Mouse (Mus musculus): ENCODE data around the gene Armc6. TPM values are rescaled to one million over a fixed set of nuclear protein-coding genes. Genes with fewer than 3 reads are reported as not detected.

Gene Armc6
- polyA plus RNA-seq, 1 experiment from 2014 or later, result 30.8 TPM

DNA sequence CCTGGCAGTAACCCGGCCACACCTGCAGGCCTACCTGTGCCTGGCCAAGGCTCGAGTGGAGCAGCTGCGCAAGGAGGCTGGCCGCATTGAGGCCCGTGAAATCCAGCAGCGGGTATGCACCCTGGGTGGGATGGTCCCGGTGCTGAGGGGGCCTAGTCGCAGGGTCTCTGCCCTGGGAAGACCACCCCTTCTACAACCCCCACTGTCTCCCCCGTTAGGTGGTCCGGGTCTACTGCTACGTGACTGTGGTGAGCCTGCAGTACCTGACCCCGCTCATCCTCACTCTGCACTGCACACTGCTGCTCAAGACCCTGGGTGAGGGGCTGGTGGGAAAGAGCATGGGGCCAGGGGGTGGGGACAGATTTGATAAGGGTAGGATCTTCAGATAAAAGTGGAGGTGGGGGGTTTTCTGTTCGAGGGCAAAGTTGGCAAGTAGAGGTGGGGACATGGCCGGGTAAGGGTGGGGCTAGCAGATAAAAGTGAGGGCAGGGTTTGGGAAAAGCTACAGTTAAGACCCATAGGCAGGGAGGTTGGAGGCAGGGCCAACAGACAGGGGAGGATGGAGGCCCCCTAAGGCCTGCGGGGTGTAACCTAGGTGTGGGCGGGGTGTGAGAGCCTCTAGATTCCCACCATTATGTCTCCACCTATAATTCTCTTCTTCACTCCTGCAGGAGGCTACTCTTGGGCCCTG, 52.9 kb downstream of the Armc6 start:
- Histone ChIP-seq H3K4me3 (no peak overlapping the region), H3K4me1 (0 out of 2 replicates have a peak, but pooled peaks cover 5% of the 10 kb centered on the region), H3K27ac (replicated peaks) (no peak overlapping the region), H3K9me3 (no peaks in the 10 kb centered on the region), H3K36me3 (replicated peaks) (peaks cover 64% of the 10 kb centered on the region), H3K27me3 (replicated peaks; ENCODE audit: low read depth, poor library complexity, severe bottlenecking) (no peaks in the 10 kb centered on the region)
- no peak for DNase-seq (ENCODE audit: low spot score)
- 87% methylated on average over 16 of the region's 16 CpGs for WGBS

GRCm38 (mm10) chr8:70179082-70179481, 55.2 kb downstream of the Armc6 start:
- no peak overlapping the region for H3K27ac ChIP-seq (replicated peaks)
- 93% methylated on average over 4 of the region's 4 CpGs for WGBS
- H3K36me3 ChIP-seq (replicated peaks), result peaks cover 78% of the 10 kb centered on the region
- no peaks in the 10 kb centered on the region for H3K9me3 ChIP-seq
- no peak for DNase-seq (ENCODE audit: low spot score)
- no peak overlapping the region for H3K4me3 ChIP-seq
- H3K27me3 ChIP-seq (replicated peaks; ENCODE audit: low read depth, poor library complexity, severe bottlenecking), result no peaks in the 10 kb centered on the region
- H3K4me1 ChIP-seq, result 0 out of 2 replicates have a peak, but pooled peaks cover 11% of the 10 kb centered on the region

DNA sequence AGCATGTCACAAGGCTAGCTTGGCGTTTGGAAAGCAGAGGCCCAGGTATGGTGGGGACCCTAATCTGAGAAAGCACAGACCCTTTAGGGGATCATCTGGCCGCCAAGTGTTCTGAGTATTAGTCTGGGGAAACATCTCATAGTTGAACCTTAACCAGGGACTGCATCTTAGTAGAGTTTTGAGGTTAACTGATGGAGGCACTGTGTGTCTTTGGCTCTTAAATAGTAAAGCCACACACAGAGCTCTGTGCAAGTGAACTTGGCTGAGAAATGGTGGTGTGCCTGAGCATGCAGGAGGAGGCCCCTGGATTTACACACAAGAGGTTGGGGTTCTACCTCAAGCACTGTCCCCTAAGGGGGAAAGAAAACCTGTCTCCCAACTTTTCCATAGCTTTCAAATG, 56.0 kb downstream of the Armc6 start:
- 91% methylated on average over 2 of the region's 2 CpGs for WGBS
- Histone ChIP-seq H3K4me3 (no peak overlapping the region), H3K27me3 (replicated peaks; ENCODE audit: low read depth, poor library complexity, severe bottlenecking) (no peaks in the 10 kb centered on the region), H3K36me3 (replicated peaks) (peaks cover 75% of the 10 kb centered on the region), H3K9me3 (no peaks in the 10 kb centered on the region), H3K27ac (replicated peaks) (no peak overlapping the region), H3K4me1 (peaks cover 16% of the 10 kb centered on the region)
- DNase-seq (ENCODE audit: low spot score), result no peak

DNA sequence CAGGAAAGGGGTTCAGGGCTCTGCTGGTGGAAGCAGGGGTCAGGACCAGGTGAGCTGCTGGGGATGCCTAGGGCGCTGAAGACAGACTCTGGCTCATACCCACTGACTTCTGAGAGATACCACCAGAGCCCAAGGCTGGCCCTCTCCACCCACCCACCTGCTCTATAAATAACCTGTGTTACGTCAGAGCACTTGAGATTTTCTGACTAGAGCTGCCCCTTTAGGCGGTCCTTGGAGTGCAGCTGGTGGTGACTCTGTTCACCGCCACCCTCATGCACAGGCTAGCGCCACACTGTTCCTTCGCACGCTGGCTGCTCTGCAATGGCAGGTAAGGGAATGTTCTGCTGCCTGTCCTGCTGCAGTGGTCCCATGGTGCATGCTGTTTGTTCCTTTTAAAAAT, 60.2 kb downstream of the Armc6 start:
- Histone ChIP-seq H3K27ac (replicated peaks) (no peak overlapping the region), H3K36me3 (replicated peaks) (peaks cover 42% of the 10 kb centered on the region), H3K9me3 (no peaks in the 10 kb centered on the region), H3K4me3 (no peak overlapping the region; the same call in 1 of the 2 replicates), H3K4me1 (peaks cover 27% of the 10 kb centered on the region), H3K27me3 (replicated peaks; ENCODE audit: low read depth, poor library complexity, severe bottlenecking) (no peaks in the 10 kb centered on the region)
- WGBS, result 92% methylated on average over 7 of the region's 7 CpGs
- no peak for DNase-seq (ENCODE audit: low spot score)

DNA sequence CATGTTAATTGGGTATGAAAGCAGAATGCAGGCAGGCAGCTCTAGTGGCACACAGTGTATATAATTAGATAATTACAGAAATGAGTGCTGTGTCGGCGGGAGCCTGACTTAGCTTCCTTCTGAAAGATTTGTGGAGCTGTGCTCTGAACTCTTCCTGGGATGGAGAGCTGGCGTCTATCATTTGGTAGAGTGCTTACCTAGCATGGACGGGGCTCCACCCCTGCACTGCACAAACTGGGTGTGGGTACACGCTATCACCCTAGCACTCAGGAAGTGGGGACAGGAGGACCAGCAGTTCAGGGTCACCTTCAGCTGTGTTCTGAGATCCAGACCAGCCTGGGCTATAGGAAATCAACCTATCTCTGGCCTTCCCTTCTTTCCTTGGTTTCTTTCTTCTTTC, 60.9 kb downstream of the Armc6 start:
- Histone ChIP-seq H3K9me3 (no peaks in the 10 kb centered on the region), H3K4me3 (peak overlapping the region; percentile 69; the same call in 1 of the 2 replicates), H3K36me3 (replicated peaks) (peaks cover 35% of the 10 kb centered on the region), H3K27me3 (replicated peaks; ENCODE audit: low read depth, poor library complexity, severe bottlenecking) (peaks cover 3% of the 10 kb centered on the region; the same call in 1 of the 2 replicates), H3K4me1 (peaks cover 27% of the 10 kb centered on the region), H3K27ac (replicated peaks) (no peak overlapping the region)
- WGBS, result 74% methylated on average over 5 of the region's 5 CpGs
- DNase-seq (ENCODE audit: low spot score), result no peak

- Histone ChIP-seq H3K27me3 (replicated peaks; ENCODE audit: low read depth, poor library complexity, severe bottlenecking) (peaks cover 9% of the 10 kb centered on the region), H3K4me1 (peaks cover 27% of the 10 kb centered on the region), H3K9me3 (no peaks in the 10 kb centered on the region), H3K36me3 (replicated peaks) (peaks cover 24% of the 10 kb centered on the region), H3K4me3 (peak within 1 kb of the TSS; percentile 69), H3K27ac (replicated peaks) (peak within 1 kb of the TSS; percentile 87)
- peak; percentile 89 for DNase-seq (ENCODE audit: low spot score)
- 3% methylated on average over 27 of the region's 27 CpGs for WGBS
Observed at GRCm38 (mm10) chr8:70172043-70172681, 62.1 kb downstream of the Armc6 start, which contains the start of gene Tmem161a. Gene Tmem161a, plus strand, starts transcription at chr8:70172356.

DNA sequence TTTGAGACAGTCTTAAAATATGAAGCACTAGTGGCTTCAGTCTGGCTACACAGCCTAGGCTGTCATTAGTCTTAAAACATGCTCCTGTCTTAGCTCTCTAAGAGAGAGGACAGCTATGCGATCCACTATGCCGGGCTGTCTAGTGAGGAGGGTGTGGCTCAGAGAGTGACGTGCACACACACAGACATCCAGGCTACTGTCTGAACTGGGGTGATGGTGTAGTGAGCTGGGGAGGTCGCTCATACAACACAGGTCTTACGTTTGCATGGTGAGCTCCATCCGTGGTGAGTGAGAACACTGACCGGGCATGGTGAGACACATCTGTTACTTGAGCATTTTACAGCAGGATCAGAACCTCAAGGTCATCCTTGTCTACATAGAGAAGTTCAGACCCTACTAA, 63.0 kb downstream of the Armc6 start:
- H3K4me1 ChIP-seq, result peaks cover 36% of the 10 kb centered on the region
- WGBS, result 91% methylated on average over 7 of the region's 7 CpGs
- peak overlapping the region; percentile 87 for H3K27ac ChIP-seq (replicated peaks)
- H3K4me3 ChIP-seq, result peak overlapping the region; percentile 69; the same call in 1 of the 2 replicates
- H3K9me3 ChIP-seq, result no peaks in the 10 kb centered on the region
- H3K36me3 ChIP-seq (replicated peaks), result 0 out of 2 replicates have a peak, but pooled peaks cover 15% of the 10 kb centered on the region
- DNase-seq (ENCODE audit: low spot score), result no peak
- H3K27me3 ChIP-seq (replicated peaks; ENCODE audit: low read depth, poor library complexity, severe bottlenecking), result peaks cover 18% of the 10 kb centered on the region

- H3K27ac ChIP-seq (replicated peaks), result no peak overlapping the region
- 0 out of 2 replicates have a peak, but pooled peaks cover 14% of the 10 kb centered on the region for H3K36me3 ChIP-seq (replicated peaks)
- DNase-seq (ENCODE audit: low spot score), result no peak
- no peaks in the 10 kb centered on the region for H3K9me3 ChIP-seq
- H3K4me1 ChIP-seq, result peaks cover 41% of the 10 kb centered on the region
- H3K4me3 ChIP-seq, result no peak overlapping the region
- H3K27me3 ChIP-seq (replicated peaks; ENCODE audit: low read depth, poor library complexity, severe bottlenecking), result peaks cover 23% of the 10 kb centered on the region
- WGBS, result 79% methylated on average over 3 of the region's 3 CpGs
Observed at GRCm38 (mm10) chr8:70170748-70171147, 63.5 kb downstream of the Armc6 start.

Other genes starting within 250 kb of the Armc6 start
- gene Gatad2a, start 238.1 kb downstream of the Armc6 start, polyA plus RNA-seq (2016; fragmentation: Nextera tagmentation; extraction: Ambion mirVana), result 57.3 and 59.9 TPM in 2 replicates
- gene Mau2, start 191.7 kb downstream of the Armc6 start, polyA plus RNA-seq (2016; fragmentation: Nextera tagmentation; extraction: Ambion mirVana), result 63.9 and 67.3 TPM in 2 replicates
- gene Sugp1, start 191.7 kb downstream of the Armc6 start, polyA plus RNA-seq (2016; fragmentation: Nextera tagmentation; extraction: Ambion mirVana), result 53.5 and 56.5 TPM in 2 replicates
- gene Tm6sf2, start 161.5 kb downstream of the Armc6 start, polyA plus RNA-seq (2016; fragmentation: Nextera tagmentation; extraction: Ambion mirVana), result 0.47 and 0.80 TPM in 2 replicates
- 0.14 and 0.24 TPM in 2 replicates for gene Hapln4, start 151.0 kb downstream of the Armc6 start, polyA plus RNA-seq (2016; fragmentation: Nextera tagmentation; extraction: Ambion mirVana)
- gene Ncan, start 113.6 kb downstream of the Armc6 start, polyA plus RNA-seq (2016; fragmentation: Nextera tagmentation; extraction: Ambion mirVana), result 6.2 and 6.8 TPM in 2 replicates
- 32.0 and 33.4 TPM in 2 replicates for gene Nr2c2ap, start 103.1 kb downstream of the Armc6 start, polyA plus RNA-seq (2016; fragmentation: Nextera tagmentation; extraction: Ambion mirVana)
- gene Rfxank, start 95.3 kb downstream of the Armc6 start, polyA plus RNA-seq (2016; fragmentation: Nextera tagmentation; extraction: Ambion mirVana), result 22.4 and 25.2 TPM in 2 replicates
- 45.8 and 46.8 TPM in 2 replicates for gene Borcs8, start 95.0 kb downstream of the Armc6 start, polyA plus RNA-seq (2016; fragmentation: Nextera tagmentation; extraction: Ambion mirVana)
- gene Mef2b, start 94.8 kb downstream of the Armc6 start, polyA plus RNA-seq (2016; fragmentation: Nextera tagmentation; extraction: Ambion mirVana), result 0.69 and 0.70 TPM in 2 replicates
- 66.1 and 72.1 TPM in 2 replicates for gene Tmem161a, start 62.1 kb downstream of the Armc6 start, polyA plus RNA-seq (2016; fragmentation: Nextera tagmentation; extraction: Ambion mirVana)
- 2.6 and 2.9 TPM in 2 replicates for gene Slc25a42, start 22.2 kb downstream of the Armc6 start, polyA plus RNA-seq (2016; fragmentation: Nextera tagmentation; extraction: Ambion mirVana)
- gene Sugp2, start 240 bp downstream of the Armc6 start, polyA plus RNA-seq (2016; fragmentation: Nextera tagmentation; extraction: Ambion mirVana), result 47.0 and 50.8 TPM in 2 replicates
- gene Homer3, start 48.4 kb upstream of the Armc6 start, polyA plus RNA-seq (2016; fragmentation: Nextera tagmentation; extraction: Ambion mirVana), result 121 and 130 TPM in 2 replicates
- gene Ddx49, start 68.0 kb upstream of the Armc6 start, polyA plus RNA-seq (2016; fragmentation: Nextera tagmentation; extraction: Ambion mirVana), result 51.0 and 58.1 TPM in 2 replicates
- 293 and 297 TPM in 2 replicates for gene Cope, start 68.1 kb upstream of the Armc6 start, polyA plus RNA-seq (2016; fragmentation: Nextera tagmentation; extraction: Ambion mirVana)
- 2.3 and 4.1 TPM in 2 replicates for gene Cers1, start 81.3 kb upstream of the Armc6 start, polyA plus RNA-seq (2016; fragmentation: Nextera tagmentation; extraction: Ambion mirVana)
- gene Gdf1, start 95.4 kb upstream of the Armc6 start, polyA plus RNA-seq (2016; fragmentation: Nextera tagmentation; extraction: Ambion mirVana), result 5.6 and 5.7 TPM in 2 replicates
- 21.9 and 22.1 TPM in 2 replicates for gene Upf1, start 118.8 kb upstream of the Armc6 start, polyA plus RNA-seq (2016; fragmentation: Nextera tagmentation; extraction: Ambion mirVana)
- gene Comp, start 139.1 kb upstream of the Armc6 start, polyA plus RNA-seq (2016; fragmentation: Nextera tagmentation; extraction: Ambion mirVana), result 0.19 and 0.37 TPM in 2 replicates
- 17.3 and 20.6 TPM in 2 replicates for gene Crtc1, start 205.1 kb upstream of the Armc6 start, polyA plus RNA-seq (2016; fragmentation: Nextera tagmentation; extraction: Ambion mirVana)
- gene Klhl26, start 242.5 kb upstream of the Armc6 start, polyA plus RNA-seq (2016; fragmentation: Nextera tagmentation; extraction: Ambion mirVana), result 22.4 and 24.1 TPM in 2 replicates